Comparison of ENCODE assay signal across 8 mouse cellular contexts in the genomic region with DNA sequence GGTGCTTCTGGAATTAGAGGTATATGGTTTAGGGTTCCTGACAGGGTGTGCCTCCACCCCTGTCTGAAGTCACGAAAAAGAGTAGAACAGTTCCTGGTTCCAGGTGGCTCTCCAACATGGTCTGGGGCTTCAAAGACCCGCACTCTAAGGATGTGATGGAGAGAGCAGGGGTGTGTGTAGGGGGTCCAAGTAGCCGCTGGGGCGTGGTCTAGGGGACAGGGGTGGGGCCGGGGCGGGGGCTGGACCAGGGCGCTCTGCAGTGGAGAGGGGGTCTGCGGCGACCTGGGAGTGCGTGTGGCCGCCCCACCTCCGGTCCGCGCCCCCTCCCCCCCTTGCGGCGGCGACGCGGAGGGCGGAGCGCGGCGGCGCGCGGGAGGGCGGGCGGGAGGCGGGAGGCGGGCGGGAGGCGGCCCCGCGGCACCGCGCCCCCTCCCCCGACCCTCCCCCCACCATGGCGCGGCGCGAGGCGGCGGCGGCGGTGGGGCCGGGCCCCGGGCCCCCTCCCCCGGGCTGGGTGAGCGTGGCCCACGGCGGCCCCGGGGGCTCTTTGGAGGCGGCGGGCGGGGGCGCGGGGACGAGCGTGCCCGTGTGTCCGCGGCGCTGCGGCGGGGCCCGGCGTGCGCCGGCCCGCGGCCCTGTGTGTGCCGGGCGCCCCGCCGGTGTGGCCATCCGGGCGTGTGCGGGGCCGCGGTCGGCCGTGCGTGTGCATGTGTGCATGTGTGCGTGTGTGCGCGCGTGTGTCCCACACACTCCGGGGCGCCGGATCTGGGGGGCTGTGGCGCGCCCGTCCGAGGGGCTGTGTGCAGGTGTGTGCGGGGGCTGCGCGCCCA. TPM values are rescaled to one million over a fixed set of nuclear protein-coding genes. Genes with fewer than 3 reads are reported as not detected.
DNase-seq lines count a peak whose midpoint lies in the region; ATAC-seq and TF ChIP-seq lines count a peak whose summit lies in the region.

A gene (plus strand): TSS at position 450 of the 830 bp plus-strand sequence.

- H3K27ac ChIP-seq in kidney, postnatal 0 days = peak within 1 kb of the TSS; percentile 62; the same call in 1 of the 2 replicates
- H3K27ac ChIP-seq in hindbrain, embryonic 11.5 days (ENCODE audit: low read depth, low read length) = peak within 1 kb of the TSS; percentile 71
- peak within 1 kb of the TSS; percentile 33; the same call in 1 of the 2 replicates for H3K27ac ChIP-seq in limb, embryonic 14.5 days (replicated peaks; ENCODE audit: low read depth, low read length)

- H3K4me1 ChIP-seq in kidney, postnatal 0 days (replicated peaks; ENCODE audit: insufficient read depth, low read length) = 0 out of 2 replicates have a peak, but pooled peaks cover 3% of the 10 kb centered on the region
- H3K4me1 ChIP-seq in hindbrain, embryonic 11.5 days (replicated peaks; ENCODE audit: control insufficient read depth, insufficient read depth, low read length) = no peaks in the 10 kb centered on the region; the same call in 1 of the 2 replicates
- H3K4me1 ChIP-seq in limb, embryonic 14.5 days (ENCODE audit: control insufficient read depth, insufficient read depth, low read length) = peaks cover 8% of the 10 kb centered on the region

- DNase-seq in kidney, postnatal 0 days (ENCODE audit: low spot score) = peak; percentile 34
- DNase-seq in kidney, postnatal 25 days = no peak
- DNase-seq in MN1 (ENCODE audit: low spot score) = peak; percentile 21
- peak; percentile 68 for DNase-seq in cerebellum, adult 9-11 months
- peak; percentile 61 for DNase-seq in hindbrain, embryonic 11.5 days (ENCODE audit: low spot score)
- DNase-seq in limb, embryonic 14.5 days (ENCODE audit: low spot score) = no peak
- peak; percentile 55 for DNase-seq in retina, embryonic 14.5 days (ENCODE audit: low spot score)
- DNase-seq in urinary bladder, postnatal 36 days (ENCODE audit: low spot score in 2 of 2) = no peak

- H3K4me3 ChIP-seq in kidney, postnatal 0 days (replicated peaks; ENCODE audit: low read depth, low read length) = peak within 1 kb of the TSS; percentile 76
- peak within 1 kb of the TSS; percentile 89 for H3K4me3 ChIP-seq in hindbrain, embryonic 11.5 days (ENCODE audit: low read depth, low read length)
- H3K4me3 ChIP-seq in limb, embryonic 14.5 days (replicated peaks; ENCODE audit: low read length) = peak within 1 kb of the TSS; percentile 73

- under 1% methylated on average over 37 of the region's 97 CpGs for WGBS in kidney, postnatal 0 days
- 1% methylated on average over 28 of the region's 97 CpGs for WGBS in hindbrain, embryonic 11.5 days
- WGBS in limb, embryonic 14.5 days = 1% methylated on average over 16 of the region's 97 CpGs

- H3K9ac ChIP-seq in kidney, postnatal 0 days (ENCODE audit: low read depth, low read length) = peak within 1 kb of the TSS; percentile 79
- peak within 1 kb of the TSS; percentile 92 for H3K9ac ChIP-seq in hindbrain, embryonic 11.5 days (ENCODE audit: low read depth, low read length)
- H3K9ac ChIP-seq in limb, embryonic 14.5 days (ENCODE audit: low read depth, low read length, severe bottlenecking) = peak within 1 kb of the TSS; percentile 83

- peak within 1 kb of the TSS; percentile 99 for H3K4me2 ChIP-seq in kidney, postnatal 0 days (ENCODE audit: low read length)
- H3K4me2 ChIP-seq in hindbrain, embryonic 11.5 days (replicated peaks; ENCODE audit: low read depth, low read length) = peak within 1 kb of the TSS; percentile 86
- H3K4me2 ChIP-seq in limb, embryonic 14.5 days (replicated peaks; ENCODE audit: low read depth, low read length, severe bottlenecking) = peak within 1 kb of the TSS; percentile 92

- no peaks in the 10 kb centered on the region for H3K9me3 ChIP-seq in kidney, postnatal 0 days (replicated peaks; ENCODE audit: low read length)
- no peaks in the 10 kb centered on the region for H3K9me3 ChIP-seq in hindbrain, embryonic 11.5 days (ENCODE audit: control insufficient read depth, low read length)
- no peaks in the 10 kb centered on the region for H3K9me3 ChIP-seq in limb, embryonic 14.5 days (ENCODE audit: control insufficient read depth, low read length)

- peak; percentile 62 for ATAC-seq in kidney, postnatal 0 days (replicated peaks; ENCODE audit: low FRiP score, low read depth)
- peak; percentile 84 for ATAC-seq in hindbrain, embryonic 11.5 days (ENCODE audit: low FRiP score)
- ATAC-seq in limb, embryonic 14.5 days (ENCODE audit: low FRiP score, low read depth) = peak; percentile 74

- no peak for TF ChIP-seq POLR2A in limb, embryonic 14.5 days (IDR thresholded peaks at IDR 0.05; ENCODE audit: borderline replicate concordance, extremely low read depth, insufficient read depth, insufficient read length)

- no peaks in the 10 kb centered on the region for H3K27me3 ChIP-seq in kidney, postnatal 0 days (ENCODE audit: insufficient read depth, low read length)
- no peaks in the 10 kb centered on the region for H3K27me3 ChIP-seq in hindbrain, embryonic 11.5 days (ENCODE audit: control insufficient read depth, insufficient read depth, low read length)
- H3K27me3 ChIP-seq in limb, embryonic 14.5 days (ENCODE audit: control insufficient read depth, insufficient read depth, low read length) = no peaks in the 10 kb centered on the region

- TF ChIP-seq CTCF in kidney, postnatal 0 days (IDR thresholded peaks at IDR 0.05; ENCODE audit: low read depth) = no peak

- no peaks in the 10 kb centered on the region for H3K36me3 ChIP-seq in kidney, postnatal 0 days (ENCODE audit: insufficient read depth, low read length)
- no peaks in the 10 kb centered on the region for H3K36me3 ChIP-seq in hindbrain, embryonic 11.5 days (ENCODE audit: control insufficient read depth, insufficient read depth, low read length)
- peaks cover 5% of the 10 kb centered on the region for H3K36me3 ChIP-seq in limb, embryonic 14.5 days (ENCODE audit: control insufficient read depth, insufficient read depth, low read length)

RNA-seq across cellular contexts. Expression of the gene that starts here (rescaled TPM):
- polyA plus RNA-seq in kidney, postnatal 0 days (2015; fragmentation: Nextera tagmentation; extraction: Ambion mirVana) = 2.1 and 2.8 TPM in 2 replicates
- polyA plus RNA-seq in hindbrain, embryonic 11.5 days (2014; fragmentation: Nextera tagmentation; extraction: Ambion mirVana) = 5.8 and 6.6 TPM in 2 replicates
- 18.7 and 31.8 TPM in 2 replicates for polyA plus RNA-seq in limb, embryonic 14.5 days (2012; rRNA removed)
- 5.9 and 7.6 TPM in 2 replicates for polyA plus RNA-seq in limb, embryonic 14.5 days (2014; fragmentation: Nextera tagmentation; extraction: Ambion mirVana)

Comparison
In these comparisons a context has a peak if more than half of its experiments do, and no peak if none do; other contexts are left out.
1. DNase-seq: peak in kidney, postnatal 0 days (single experiment), MN1 (single experiment), cerebellum, adult 9-11 months (single experiment), hindbrain, embryonic 11.5 days (single experiment) and retina, embryonic 14.5 days (single experiment); none in kidney, postnatal 25 days (0 of 2), limb, embryonic 14.5 days (single experiment) and urinary bladder, postnatal 36 days (0 of 2).
2. Peak in every context shown above with its lines, with median percentiles within 50 percentile points of each other: ATAC-seq, H3K27ac ChIP-seq, H3K4me2 ChIP-seq, H3K4me3 ChIP-seq and H3K9ac ChIP-seq.